In genomic region chr10:120191165-120191564, GRCm38 (mm10) we compare ENCODE assay signal across 17 mouse cellular contexts.
"Had no signal": no experiment of that assay in that cellular context is flagged by ENCODE, and none has a peak within 500 bp of the region (broad histone marks: within the 10 kb centered on the region; RNA-seq: fewer than 3 reads in every experiment).

No protein-coding gene starts in this region.

- DNase-seq: kidney, adult 9 months; kidney, postnatal 10 days; kidney, postnatal 4 days; lung, embryonic 14.5 days; lung, postnatal 10 days; lung, postnatal 4 days; midbrain, embryonic 14.5 days; retina, postnatal 1 day; right cerebral cortex, postnatal 4 days; thymus, adult 2 months; thymus, postnatal 25 days had no signal

- H3K27me3 ChIP-seq: limb, embryonic 15.5 days; liver, embryonic 12.5 days; neural tube, embryonic 12.5 days; stomach, embryonic 15.5 days had no signal

- H3K27ac ChIP-seq: layer of hippocampus, adult 2 months; limb, embryonic 15.5 days; liver, embryonic 12.5 days; midbrain, embryonic 10.5 days; neural tube, embryonic 12.5 days; stomach, embryonic 15.5 days had no signal

- H3K9me3 ChIP-seq: limb, embryonic 15.5 days; liver, embryonic 12.5 days; midbrain, embryonic 10.5 days; neural tube, embryonic 12.5 days; stomach, embryonic 15.5 days had no signal

- H3K4me3 ChIP-seq: layer of hippocampus, adult 2 months; limb, embryonic 15.5 days; liver, embryonic 12.5 days; midbrain, embryonic 10.5 days; neural tube, embryonic 12.5 days; stomach, embryonic 15.5 days had no signal

- H3K4me2 ChIP-seq: limb, embryonic 15.5 days; liver, embryonic 12.5 days; lung, embryonic 14.5 days; neural tube, embryonic 12.5 days; stomach, embryonic 15.5 days had no signal

- H3K4me1 ChIP-seq: liver, embryonic 12.5 days; neural tube, embryonic 12.5 days; stomach, embryonic 15.5 days had no signal

- ATAC-seq: liver, embryonic 12.5 days had no signal

- H3K36me3 ChIP-seq: limb, embryonic 15.5 days; liver, embryonic 12.5 days; midbrain, embryonic 10.5 days; neural tube, embryonic 12.5 days; stomach, embryonic 15.5 days had no signal

- H3K9ac ChIP-seq: limb, embryonic 15.5 days; liver, embryonic 12.5 days; lung, embryonic 14.5 days; neural tube, embryonic 12.5 days; stomach, embryonic 15.5 days had no signal
